Mouse (Mus musculus): ENCODE results near the gene Pxmp4. TPM values are rescaled to one million over a fixed set of nuclear protein-coding genes. Genes with fewer than 3 reads are reported as not detected.

Pxmp4 gene
- 10 to 100 TPM; 17.4 to 18.6 TPM for total RNA-seq (2021)

DNA sequence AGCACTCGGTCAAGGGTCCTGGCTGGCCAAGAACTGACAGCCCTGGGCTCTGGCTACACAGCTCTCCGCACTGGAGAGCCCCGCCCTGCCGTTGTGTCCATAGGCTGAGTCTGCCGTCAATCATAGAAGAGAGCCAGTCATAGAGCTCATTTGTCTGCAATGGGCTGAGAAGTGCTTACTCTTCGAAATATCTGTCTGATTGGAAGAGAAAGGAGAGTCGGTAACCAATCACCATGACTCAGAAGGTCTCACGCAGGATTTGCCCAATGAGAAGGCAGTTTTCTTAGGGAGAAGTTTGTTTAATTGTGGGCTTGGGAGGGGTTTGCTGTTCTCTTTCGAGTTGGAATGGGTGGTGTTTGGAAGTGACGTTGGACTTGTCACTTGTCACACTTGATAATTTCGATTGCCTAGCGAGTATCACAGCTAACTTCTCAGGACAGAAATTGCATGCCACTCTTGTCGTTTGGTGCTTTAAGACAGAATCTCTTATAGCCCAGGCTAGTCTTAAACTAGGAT, at the start of gene Pxmp4:
TSS of gene Pxmp4 (minus strand) at position 71 of the 516 bp plus-strand sequence.
- intact Hi-C loops (cut with DNase I) = no loop called here

DNA sequence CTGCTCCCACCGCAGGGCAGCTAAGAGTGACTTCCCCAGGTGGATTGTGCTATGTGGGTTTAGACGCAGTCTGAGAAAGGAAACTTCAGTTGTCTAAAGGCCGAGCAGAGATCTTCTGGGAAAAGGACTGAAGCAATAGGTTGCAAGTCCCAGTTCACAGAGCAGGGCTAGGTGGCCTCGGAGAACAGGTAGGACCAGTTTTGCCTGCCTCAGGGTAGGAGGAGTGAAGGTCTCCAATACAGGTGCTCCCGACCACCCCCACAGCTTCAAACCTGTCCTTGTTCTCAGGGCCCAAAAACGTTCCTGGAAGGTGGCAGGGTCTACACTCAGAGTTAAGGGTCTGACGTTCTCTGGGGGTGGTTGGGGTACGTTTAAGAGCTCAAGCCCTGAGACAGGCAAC, 47.9 kb upstream of the Pxmp4 start, which contains the start of gene Chmp4b:
TSS of gene Chmp4b (plus strand) at position 343 of the 400 bp plus-strand sequence.
- intact Hi-C loops (cut with DNase I) = no loop called here
- no peak for DNase-seq (ENCODE audit: extremely low spot score in 1 of 2, low spot score in 2 of 2)

More for the DNA sequence above, at the start of gene Pxmp4:
- peak; percentile 97 to 99 for DNase-seq (ENCODE audit: extremely low spot score in 1 of 2, low spot score in 2 of 2)

DNA sequence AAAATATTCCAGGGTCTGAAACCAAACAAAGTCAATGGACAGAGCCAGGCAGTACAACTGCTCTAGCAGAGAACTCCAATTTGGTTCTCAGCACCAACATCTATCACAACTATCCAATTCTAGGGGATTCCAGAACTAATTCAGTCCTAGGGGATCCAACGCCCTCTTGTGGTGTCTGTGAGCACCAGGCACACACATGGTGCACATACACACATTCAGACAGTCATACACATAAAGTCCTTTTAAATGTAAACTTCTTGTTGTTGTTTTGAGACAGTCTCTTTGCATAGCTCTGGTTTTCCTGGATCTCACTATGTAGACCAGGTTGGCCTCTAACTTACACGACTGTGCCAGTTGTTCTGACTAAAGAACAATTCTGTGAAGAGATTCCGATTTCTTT, 46.9 kb upstream of the Pxmp4 start:
- intact Hi-C loops (cut with DNase I) = no loop called here
- no peak for DNase-seq (ENCODE audit: extremely low spot score in 1 of 2, low spot score in 2 of 2)

DNA sequence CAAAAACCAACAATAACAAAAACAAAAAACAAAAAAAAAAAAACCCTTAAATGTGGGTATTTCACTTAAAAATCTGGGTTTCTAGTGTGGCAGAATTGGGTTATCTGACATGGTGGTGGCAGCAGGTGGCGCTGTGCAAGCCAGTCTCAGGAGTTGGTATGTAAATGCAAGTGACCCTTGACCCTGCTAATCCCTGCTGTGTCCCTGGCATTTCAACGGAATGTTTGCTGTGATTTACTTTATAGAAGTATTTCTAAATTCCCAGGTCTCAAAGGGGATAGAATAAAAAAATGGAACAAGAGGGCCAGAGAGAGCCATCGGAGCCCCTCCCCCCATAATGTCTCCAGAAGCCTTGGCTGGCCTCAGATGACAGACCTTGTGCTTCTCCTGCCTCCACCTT, 44.6 kb upstream of the Pxmp4 start:
- DNase-seq (ENCODE audit: extremely low spot score in 1 of 2, low spot score in 2 of 2) = no peak
- intact Hi-C loops (cut with DNase I) = loop anchor here (10.0 kb wide), 1 partner anchor 207 kb away; no protein-coding TSS in a partner anchor

DNA sequence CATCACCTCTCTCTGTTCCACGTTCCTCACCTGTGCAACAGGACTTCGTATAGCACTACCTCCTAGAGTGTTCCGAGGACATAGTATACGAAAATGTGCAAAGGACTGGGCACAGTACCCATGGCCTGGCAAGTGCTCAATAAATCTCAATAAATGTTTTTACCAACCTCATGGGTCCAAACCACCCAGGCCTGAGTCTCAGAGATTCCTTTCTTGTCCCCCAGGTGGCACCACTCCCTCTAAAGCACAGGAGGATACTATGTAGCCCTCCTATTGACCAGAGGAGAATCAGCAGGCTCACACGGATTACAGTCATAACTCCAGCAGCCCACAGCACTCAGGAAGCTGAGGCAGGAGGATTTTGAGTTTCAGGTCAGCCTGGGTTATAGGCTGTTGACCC, 43.1 kb upstream of the Pxmp4 start:
- DNase-seq (ENCODE audit: extremely low spot score in 1 of 2, low spot score in 2 of 2) = no peak
- intact Hi-C loops (cut with DNase I) = loop anchor here (10.0 kb wide), 1 partner anchor 208 kb away; no protein-coding TSS in a partner anchor

DNA sequence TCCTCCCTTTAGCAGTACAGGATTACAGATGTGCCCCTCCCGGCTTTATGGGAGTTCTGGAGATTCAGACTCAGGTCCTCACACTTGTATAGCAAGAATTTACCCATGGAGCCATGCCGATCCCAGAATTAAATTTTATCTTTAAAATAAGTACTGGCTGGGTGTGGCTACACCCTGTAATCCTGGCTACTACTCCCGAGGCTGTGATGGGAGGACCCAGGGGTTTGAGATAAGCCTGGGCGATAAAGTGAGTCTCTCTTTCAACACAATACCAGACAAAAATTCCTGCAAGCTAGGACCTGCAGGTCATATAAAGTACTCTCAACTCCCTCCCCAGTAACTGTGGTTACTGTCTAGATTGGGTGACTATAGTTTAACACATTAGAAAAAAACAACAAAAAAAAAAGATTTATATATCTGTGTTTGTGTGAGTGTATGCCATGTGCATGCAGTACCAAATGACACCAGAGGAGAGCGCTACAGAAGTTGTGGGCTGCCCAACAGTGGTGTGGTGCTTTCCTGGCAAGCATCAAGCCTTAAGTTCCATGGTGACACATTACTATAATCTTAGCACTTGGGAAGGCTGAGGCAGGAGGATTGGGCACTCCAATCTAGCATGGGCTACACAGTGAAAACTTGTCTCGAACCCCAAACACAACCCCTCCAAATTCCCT, 39.3 kb upstream of the Pxmp4 start:
- no peak for DNase-seq (ENCODE audit: extremely low spot score in 1 of 2, low spot score in 2 of 2)

DNA sequence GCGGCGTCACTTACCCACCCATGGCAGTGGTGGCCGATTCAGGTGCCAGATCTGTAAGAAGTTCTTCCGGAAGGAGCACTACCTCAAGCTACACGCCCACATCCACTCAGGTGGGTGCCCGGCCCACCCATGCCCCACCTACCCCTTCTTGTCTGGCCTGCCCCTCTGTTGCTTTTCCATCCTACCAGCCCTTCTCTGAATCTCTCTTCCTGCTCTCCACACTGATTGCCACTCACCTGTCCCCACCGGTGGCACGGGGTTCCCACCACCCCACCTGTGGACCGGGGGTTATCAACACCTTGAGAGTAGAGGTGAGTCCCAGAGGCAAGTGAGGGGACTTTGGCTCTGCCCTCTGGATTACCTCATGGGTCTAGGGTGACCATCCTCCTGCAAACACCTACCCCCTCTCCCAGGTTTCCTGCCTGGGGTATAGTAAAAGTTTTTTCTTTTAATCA, 38.5 kb upstream of the Pxmp4 start:
- intact Hi-C loops (cut with DNase I) = loop anchor here (10.0 kb wide), 1 partner anchor 213 kb away; no protein-coding TSS in a partner anchor
- no peak for DNase-seq (ENCODE audit: extremely low spot score in 1 of 2, low spot score in 2 of 2)

More for the DNA sequence above, 39.3 kb upstream of the Pxmp4 start:
- intact Hi-C loops (cut with DNase I) = loop anchor here (10.0 kb wide), 1 partner anchor 212 kb away; no protein-coding TSS in a partner anchor

DNA sequence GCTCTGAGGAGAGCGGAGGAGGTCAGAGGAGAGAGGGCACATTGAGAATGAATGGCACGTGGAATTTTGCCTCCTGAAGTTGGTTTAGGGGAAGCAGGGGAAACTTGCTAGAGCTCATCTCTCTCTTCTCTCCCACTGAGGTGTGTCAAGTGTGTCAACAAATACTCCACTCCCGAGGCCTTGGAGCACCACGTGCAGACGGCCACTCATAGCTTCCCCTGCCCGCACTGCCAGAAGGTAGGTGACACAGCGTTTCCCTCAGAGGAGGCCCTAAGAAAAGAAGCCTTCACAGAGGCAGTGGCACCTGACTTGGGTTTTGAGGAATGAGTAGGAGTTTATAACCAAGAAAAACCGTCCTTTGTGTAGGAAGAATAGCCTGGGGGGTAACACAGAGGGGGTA, 37.7 kb upstream of the Pxmp4 start:
- DNase-seq (ENCODE audit: extremely low spot score in 1 of 2, low spot score in 2 of 2) = no peak
- intact Hi-C loops (cut with DNase I) = loop anchor here (10.0 kb wide), 1 partner anchor 214 kb away; no protein-coding TSS in a partner anchor

DNA sequence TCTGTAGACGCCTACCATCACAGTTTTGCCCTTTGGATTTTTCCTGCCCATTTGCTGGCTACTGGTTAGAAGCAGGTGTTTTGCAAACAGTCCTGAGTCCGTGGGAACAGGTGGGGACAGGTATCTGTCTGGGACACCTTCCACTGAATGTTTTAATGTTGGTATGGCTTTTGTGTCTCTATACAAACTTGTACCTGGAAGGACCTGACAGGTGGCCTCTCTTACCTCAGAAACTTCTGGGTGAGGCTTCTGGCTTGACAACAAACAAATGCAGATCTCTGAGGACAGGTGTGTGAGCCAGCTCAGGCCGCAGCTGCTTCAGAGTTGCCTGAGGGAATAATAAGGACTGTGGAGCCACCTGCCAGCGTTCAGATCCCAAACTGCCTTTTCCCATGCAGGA, 35.6 kb upstream of the Pxmp4 start:
- no peak for DNase-seq (ENCODE audit: extremely low spot score in 1 of 2, low spot score in 2 of 2)
- intact Hi-C loops (cut with DNase I) = no loop called here

DNA sequence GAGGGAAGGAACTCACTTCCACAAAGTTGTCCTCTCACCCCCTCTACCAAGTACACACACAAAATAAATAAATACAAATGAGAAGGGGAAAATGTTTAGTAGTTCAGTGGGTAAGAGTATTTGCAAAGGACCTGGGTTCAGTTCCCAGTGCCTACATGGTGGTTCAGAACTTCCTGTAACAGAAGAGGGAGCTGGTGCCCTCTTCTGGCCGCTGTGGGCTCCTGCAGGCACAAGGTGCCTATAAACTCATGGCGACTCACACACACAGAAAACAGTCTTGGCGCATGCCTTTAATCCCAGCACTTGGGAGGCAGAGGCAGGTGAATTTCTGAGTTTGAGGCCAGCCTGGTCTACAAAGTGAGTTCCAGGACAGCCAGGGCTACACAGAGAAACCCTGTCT, 35.0 kb upstream of the Pxmp4 start:
- intact Hi-C loops (cut with DNase I) = no loop called here
- DNase-seq (ENCODE audit: extremely low spot score in 1 of 2, low spot score in 2 of 2) = no peak

DNA sequence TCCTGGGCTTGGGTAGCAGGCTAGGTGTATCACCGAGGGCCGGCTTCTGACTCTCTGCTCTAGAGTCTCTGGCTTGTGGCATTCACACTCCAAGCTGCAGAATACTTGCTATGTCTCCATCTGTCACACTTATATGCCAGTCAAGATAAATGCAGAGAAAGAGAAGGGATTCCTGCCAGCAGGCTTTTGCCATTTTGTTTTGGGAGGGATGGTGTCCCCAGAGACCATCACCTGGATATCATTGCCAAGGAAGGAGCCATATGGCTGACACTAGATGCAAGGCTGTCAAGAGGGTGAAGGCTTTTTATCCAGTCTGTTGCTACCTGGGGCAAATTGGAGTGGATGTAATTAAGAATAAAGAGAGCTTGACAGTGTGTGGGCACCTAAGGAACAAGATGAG, 32.3 kb upstream of the Pxmp4 start:
- DNase-seq (ENCODE audit: extremely low spot score in 1 of 2, low spot score in 2 of 2) = no peak
- intact Hi-C loops (cut with DNase I) = no loop called here

DNA sequence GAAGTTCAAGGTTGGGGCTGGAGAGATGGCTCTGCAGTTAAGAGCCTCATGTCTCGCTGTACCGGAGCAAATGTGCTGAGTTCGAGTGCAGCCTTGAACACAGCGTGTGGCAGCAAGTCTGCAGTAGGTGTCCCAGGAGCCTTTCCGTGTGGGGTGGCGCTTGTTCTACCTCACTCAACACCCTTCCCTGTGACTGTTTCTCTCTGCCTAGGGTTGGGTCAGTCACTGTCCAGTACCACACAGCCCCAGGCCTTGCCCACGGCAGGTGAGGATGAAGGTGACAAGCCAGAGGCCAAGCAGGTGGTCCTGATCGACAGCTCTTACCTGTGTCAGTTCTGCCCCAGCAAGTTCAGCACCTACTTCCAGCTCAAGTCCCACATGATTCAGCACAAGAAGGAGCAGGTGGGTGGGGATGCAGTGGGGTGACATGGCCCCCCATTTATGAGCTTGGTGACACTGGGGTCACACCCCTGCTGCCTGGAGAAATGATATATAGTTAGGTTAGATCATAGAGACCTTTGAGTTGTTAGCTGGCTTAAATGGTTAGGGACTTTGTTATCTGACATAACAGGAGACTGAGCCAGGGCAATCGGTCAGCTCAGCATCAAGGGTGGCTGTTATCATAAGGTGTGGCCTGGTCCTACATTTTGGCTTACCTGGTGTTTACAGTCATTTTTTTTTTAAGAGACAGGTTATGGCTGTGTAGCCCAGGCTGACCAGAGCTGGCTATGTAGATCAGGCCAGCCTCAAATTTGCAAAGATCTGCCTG, 30.6 kb upstream of the Pxmp4 start:
- intact Hi-C loops (cut with DNase I) = no loop called here
- no peak for DNase-seq (ENCODE audit: extremely low spot score in 1 of 2, low spot score in 2 of 2)

DNA sequence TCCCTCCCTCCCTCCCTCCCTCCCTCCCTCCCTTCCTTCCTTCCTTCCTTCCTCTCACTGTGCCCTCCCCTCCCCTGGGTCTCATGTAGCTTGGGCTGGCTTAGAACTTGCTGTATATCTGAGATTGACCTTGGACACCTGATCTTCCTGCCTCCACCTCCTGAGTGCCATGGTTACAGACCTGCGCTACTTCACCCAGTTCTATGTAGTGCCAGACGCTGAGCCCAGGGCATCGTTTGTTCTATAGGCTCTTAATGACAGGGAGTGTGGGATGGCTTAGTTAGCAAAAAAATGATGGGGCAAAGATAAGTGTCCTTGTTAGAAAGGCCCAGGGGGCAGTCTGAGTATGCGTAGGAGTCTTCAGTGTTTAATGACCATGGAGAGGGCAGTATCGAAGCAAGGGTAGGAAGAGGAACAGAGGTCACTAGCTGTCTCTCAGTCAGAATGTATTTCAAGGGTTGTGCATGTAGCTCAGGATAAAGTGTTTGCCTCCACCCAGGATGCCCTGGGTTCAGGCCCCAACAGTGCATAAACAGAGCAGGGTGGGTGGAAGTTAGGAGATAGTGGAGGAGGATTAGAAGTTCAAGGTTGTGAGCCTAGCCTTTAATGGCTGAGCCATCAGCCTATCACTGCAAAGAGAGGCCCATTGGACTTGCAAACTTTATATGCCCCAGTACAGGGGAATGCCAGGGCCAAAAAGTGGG, 29.7 kb upstream of the Pxmp4 start:
- intact Hi-C loops (cut with DNase I) = no loop called here
- no peak for DNase-seq (ENCODE audit: extremely low spot score in 1 of 2, low spot score in 2 of 2)

DNA sequence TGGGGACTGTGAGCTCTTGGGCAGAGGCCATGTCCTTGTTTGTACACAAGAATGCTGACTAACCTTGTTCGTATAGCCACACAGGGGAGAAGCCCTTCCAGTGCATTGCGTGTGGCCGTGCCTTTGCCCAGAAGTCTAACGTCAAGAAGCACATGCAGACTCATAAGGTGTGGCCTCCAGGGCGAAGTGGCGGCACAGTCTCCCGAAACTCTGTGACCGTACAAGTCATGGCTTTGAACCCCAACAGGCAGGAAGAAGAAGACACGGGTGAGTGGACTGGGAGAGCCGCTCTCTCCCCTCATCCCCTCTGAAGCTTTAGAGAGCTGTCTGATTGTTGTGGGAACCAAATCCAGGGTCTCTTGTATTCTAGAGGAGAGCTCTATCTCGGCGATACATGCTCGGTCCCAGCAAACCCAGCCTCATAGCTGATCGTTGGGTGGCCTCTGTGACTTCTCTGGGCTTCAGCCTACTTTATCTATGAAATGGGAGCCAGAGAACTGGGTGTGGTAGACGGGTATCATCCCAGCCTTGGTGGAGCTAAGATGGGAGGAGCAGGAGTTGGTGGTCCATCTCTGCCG, 28.8 kb upstream of the Pxmp4 start:
- intact Hi-C loops (cut with DNase I) = no loop called here

DNA sequence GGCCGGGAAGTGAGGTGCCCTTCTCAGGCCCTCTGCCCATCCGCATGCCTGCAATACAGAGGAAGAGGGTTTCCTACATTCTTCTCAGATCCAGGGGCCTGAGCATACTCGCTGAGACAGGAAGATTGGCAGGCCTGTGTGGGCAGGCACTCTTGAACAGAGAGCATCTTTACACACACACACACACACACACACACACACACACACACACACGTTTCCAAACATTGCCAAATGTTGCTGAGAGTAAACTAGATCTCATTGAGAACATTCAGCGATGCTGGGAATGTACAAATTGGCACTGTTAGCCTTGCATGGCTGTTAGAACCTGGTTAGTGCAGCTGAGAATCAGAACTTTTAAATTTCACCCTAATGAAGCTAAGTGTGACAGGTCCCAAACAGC, 27.0 kb upstream of the Pxmp4 start:
- intact Hi-C loops (cut with DNase I) = no loop called here
- no peak for DNase-seq (ENCODE audit: extremely low spot score in 1 of 2, low spot score in 2 of 2)

More for the DNA sequence above, 28.8 kb upstream of the Pxmp4 start:
- no peak for DNase-seq (ENCODE audit: extremely low spot score in 1 of 2, low spot score in 2 of 2)

DNA sequence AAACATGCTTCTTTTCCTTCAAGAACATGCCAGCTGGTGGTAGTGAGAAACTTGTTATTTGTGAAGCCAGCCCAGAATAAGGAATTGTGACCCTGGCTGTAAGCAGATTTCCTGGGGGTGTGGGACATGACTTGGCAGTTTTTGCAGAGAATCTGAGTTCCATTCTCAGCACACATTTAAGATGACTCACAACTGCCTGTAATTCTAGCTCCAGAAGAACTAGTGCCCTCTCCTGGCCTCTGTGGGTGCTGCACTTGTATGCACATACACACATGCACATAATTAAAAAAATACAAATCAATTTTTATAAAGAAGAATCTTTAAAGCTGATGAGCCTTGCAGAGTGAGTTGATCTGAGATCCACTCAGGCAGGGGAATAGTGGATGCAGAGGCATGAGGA, 20.6 kb upstream of the Pxmp4 start:
- intact Hi-C loops (cut with DNase I) = no loop called here
- no peak for DNase-seq (ENCODE audit: extremely low spot score in 1 of 2, low spot score in 2 of 2)

DNA sequence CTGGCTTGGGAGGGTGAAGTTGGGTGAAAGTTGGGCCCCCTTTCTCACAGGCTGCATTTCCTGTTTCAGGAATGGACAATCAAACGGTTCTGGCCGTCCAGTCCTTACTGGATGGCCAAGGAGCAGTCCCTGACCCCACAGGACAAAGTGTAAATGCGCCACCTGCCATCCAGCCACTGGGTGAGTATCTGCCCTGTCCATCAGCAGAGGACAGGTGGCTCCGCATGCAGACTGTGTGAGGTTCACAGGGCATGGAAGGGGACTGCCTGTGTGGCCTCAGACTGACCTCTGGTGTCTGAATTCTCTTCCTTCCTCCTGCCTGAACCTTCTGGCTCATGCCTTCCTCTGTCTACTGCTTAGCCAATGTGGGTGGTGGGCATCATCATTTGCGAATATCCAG, 18.2 kb upstream of the Pxmp4 start:
- intact Hi-C loops (cut with DNase I) = no loop called here
- DNase-seq (ENCODE audit: extremely low spot score in 1 of 2, low spot score in 2 of 2) = no peak

DNA sequence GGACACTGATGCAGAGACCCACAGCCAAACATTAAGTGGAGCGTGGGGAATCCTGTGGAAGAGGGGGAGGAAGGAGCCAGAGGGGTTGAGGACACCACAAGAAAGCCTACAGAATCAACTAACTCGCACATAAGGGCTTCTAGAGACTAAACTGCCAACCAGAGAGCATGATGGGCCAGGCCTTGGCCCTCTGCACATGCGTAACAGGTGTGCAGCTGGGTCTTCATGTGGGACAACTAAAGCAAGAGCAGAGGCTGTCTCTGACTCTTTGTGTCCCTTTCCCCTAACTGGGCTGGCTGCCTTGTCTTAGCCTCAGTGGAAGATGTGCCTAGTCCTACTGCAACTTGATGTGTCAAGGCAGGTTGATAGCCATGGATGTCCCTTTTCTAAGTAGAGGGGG, 13.6 kb upstream of the Pxmp4 start:
- DNase-seq (ENCODE audit: extremely low spot score in 1 of 2, low spot score in 2 of 2) = no peak
- intact Hi-C loops (cut with DNase I) = loop anchor here (10.0 kb wide), 1 partner anchor 62 kb away; the partner anchor contains the start of genes Actl10 and Necab3

DNA sequence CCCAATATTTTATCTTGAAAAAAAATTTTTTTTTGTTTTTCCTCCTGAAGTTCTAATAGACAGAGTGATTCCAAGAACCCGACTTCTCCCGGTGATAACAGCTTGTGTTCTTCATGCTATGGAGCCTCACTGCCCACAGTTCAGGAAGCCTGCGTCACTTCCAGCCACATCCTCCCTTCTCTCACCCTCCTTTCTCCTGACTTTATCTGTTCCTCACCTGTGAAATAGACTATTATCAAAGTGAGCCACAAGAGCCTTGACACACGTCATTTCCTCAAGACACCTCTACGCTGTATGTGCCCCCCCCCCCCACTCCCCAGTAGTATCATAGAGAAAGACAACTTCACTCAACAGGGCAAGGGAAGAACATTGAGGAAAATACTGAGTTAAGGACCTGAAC, 12.2 kb upstream of the Pxmp4 start:
- DNase-seq (ENCODE audit: extremely low spot score in 1 of 2, low spot score in 2 of 2) = no peak
- intact Hi-C loops (cut with DNase I) = loop anchor here (10.0 kb wide), 1 partner anchor 61 kb away; the partner anchor contains the start of genes Actl10 and Necab3
